Mouse (Mus musculus) small intestine, adult 2 months (tissue): Measurements from ENCODE around the gene Cygb. TPM values are rescaled to one million over a fixed set of nuclear protein-coding genes. Genes with fewer than 3 reads are reported as not detected.
"Not testable (repeated sequence)": the region's sequence is repeated elsewhere in the genome, so short reads cannot be mapped to it uniquely, and the experiment has no call there.

Source experiments
- H3K27ac ChIP-seq: fragments of 200-500 bp; 2 replicates; pipeline ENCODE4 v1.5.1; 2012; ENCODE audit warnings: low read depth, low read length, control low read depth, inconsistent platforms; ENCODE audit not compliant: insufficient read depth
- H3K27me3 ChIP-seq: fragments of 200-500 bp; 2 replicates; pipeline ENCODE4 v1.6.1; 2012; ENCODE audit warnings: mild to moderate bottlenecking, moderate library complexity, low read length, inconsistent platforms; ENCODE audit not compliant: control insufficient read depth, insufficient read depth
- H3K36me3 ChIP-seq: fragments of 200-500 bp; 2 replicates; pipeline ENCODE4 v1.6.1; 2012; ENCODE audit warnings: mild to moderate bottlenecking, low read length, control low read depth, inconsistent platforms; ENCODE audit not compliant: control insufficient read depth, insufficient read depth
- H3K4me1 ChIP-seq: fragments of 200-500 bp; 2 replicates; pipeline ENCODE4 v1.6.1; 2012; ENCODE audit warnings: low read length, inconsistent platforms, mixed read lengths; ENCODE audit not compliant: control insufficient read depth, insufficient read depth, insufficient read length
- H3K4me3 ChIP-seq: fragments of 200-500 bp; 2 replicates; pipeline ENCODE4 v1.5.1; 2012; ENCODE audit warnings: low read depth, mild to moderate bottlenecking, control low read depth, inconsistent platforms, low read length, moderate library complexity
- CTCF ChIP-seq: fragments of 200-500 bp; IDR thresholded peaks from 2 replicates; pipeline ENCODE4 v1.5.1; 2012; ENCODE audit warnings: low read depth, mild to moderate bottlenecking, control low read depth, inconsistent platforms, low read length, moderate library complexity, mixed read lengths; ENCODE audit not compliant: insufficient replicate concordance, insufficient read length; ENCODE audit errors: extremely low read depth
- POLR2A ChIP-seq: fragments of 200-500 bp; IDR thresholded peaks from 2 replicates; pipeline ENCODE4 v1.6.1; 2012; ENCODE audit warnings: low read depth, mild to moderate bottlenecking, control low read depth, inconsistent platforms, low read length, moderate library complexity
- WGBS: fragments of 180-500 bp; shearing (Covaris S2); methylation state at CpG from one replicate; pipeline ENCODE4 v1.1.7; 2018; 5-methylcytosine and 5-hydroxymethylcytosine counted together
- polyA plus RNA-seq: library from polyadenylated mRNA; depleted of rRNA; stranded (reverse); fragments of >200 nt; gene quantifications from 2 replicates; pipeline ENCODE4 v1.2.3, GENCODE M21; 2012

Cygb gene
- polyA plus RNA-seq, 1 experiment, result 23.7 TPM

DNA sequence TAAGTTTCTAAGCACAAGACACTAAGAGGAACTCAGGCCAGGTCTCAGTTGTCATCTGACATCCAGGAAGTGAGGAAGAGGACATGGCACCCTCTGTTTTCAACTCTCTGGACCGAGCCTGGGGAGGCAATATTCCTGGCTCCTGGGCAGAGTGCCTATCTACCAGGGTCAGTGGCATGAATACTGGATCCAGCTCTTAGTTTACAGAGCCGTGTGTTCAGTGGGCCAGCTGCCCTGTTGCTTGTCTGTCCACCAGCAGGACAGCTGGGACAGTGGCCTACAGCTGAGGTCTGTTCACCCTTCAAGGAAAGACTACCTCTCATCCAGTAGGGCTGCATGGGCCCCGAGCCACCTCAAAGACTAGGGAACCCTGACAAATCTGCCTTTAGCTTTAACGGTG, 27.0 kb upstream of the Cygb start:
- 53% methylated on average over 4 of the region's 4 CpGs for WGBS
- H3K4me3 ChIP-seq, result no peak overlapping the region
- peaks cover 20% of the 10 kb centered on the region for H3K4me1 ChIP-seq
- no peaks in the 10 kb centered on the region for H3K27me3 ChIP-seq
- peaks cover 49% of the 10 kb centered on the region for H3K36me3 ChIP-seq
- TF ChIP-seq CTCF (no peak), POLR2A (no peak)
- no peak overlapping the region for H3K27ac ChIP-seq

DNA sequence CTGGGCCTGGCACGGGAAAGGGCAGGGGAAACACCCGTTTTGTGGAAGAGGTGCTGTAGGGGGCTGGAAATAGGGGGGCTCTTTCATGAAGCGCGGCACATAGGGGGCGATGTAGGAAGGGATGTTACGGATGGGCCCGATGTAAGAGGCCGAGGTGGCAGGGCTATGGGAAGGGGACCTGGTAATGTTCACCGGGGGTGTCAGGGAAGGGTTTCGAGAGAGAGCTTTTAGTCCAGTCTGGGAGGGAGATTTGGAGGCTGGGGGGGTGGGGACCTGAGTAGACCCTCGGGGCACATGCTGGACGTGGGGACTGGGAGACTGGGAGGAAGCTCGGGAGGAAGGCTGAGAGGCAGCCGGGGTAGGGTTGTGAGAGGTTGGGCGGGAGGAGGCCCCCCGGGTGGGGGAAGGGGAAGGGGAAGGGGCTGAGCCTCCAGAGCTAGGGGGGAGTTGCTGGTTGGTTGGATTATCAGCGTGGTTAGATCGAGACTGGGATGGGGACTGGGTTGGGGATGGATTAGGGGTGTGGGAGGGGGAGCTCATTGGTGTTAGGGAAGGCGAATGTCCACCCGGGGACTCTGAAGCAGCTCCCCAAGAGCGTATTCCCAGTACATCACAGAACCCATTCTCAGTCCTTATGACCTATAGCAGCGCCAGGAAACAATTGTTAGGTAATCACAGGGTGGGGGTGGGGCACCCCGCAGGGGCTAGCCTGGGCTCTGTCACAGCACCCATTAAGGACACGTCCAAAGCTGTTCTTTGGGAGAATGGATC, 26.4 kb upstream of the Cygb start:
- WGBS, result 83% methylated on average over 24 of the region's 24 CpGs
- H3K36me3 ChIP-seq, result peaks cover 49% of the 10 kb centered on the region
- H3K4me1 ChIP-seq, result peaks cover 20% of the 10 kb centered on the region
- no peak overlapping the region for H3K4me3 ChIP-seq
- no peak for TF ChIP-seq POLR2A
- no peak for TF ChIP-seq CTCF
- H3K27me3 ChIP-seq, result no peaks in the 10 kb centered on the region
- H3K27ac ChIP-seq, result no peak overlapping the region

DNA sequence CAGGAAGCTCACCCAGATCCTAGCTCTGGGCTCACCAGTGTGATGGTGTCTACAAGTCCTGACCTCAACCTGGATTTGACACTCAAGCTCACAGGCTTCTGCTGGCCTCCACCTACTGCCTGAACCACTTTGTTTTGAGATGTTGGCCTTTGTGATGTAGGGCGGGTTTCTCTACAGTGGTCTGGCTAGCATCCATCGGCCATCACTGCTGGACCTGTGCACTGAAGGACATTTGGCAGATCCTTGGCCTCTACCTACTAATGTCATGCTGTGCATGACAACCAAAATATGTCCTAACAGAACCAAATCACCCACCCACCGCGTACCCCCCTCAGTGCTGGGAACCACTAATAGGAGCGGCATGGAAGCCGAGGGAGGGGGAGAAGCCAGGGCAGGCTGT, 25.0 kb upstream of the Cygb start:
- H3K27ac ChIP-seq, result no peak overlapping the region
- peaks cover 21% of the 10 kb centered on the region for H3K4me1 ChIP-seq
- TF ChIP-seq CTCF (no peak), POLR2A (no peak)
- no peaks in the 10 kb centered on the region for H3K27me3 ChIP-seq
- peaks cover 55% of the 10 kb centered on the region for H3K36me3 ChIP-seq
- WGBS, result 90% methylated on average over 6 of the region's 6 CpGs
- no peak overlapping the region for H3K4me3 ChIP-seq

DNA sequence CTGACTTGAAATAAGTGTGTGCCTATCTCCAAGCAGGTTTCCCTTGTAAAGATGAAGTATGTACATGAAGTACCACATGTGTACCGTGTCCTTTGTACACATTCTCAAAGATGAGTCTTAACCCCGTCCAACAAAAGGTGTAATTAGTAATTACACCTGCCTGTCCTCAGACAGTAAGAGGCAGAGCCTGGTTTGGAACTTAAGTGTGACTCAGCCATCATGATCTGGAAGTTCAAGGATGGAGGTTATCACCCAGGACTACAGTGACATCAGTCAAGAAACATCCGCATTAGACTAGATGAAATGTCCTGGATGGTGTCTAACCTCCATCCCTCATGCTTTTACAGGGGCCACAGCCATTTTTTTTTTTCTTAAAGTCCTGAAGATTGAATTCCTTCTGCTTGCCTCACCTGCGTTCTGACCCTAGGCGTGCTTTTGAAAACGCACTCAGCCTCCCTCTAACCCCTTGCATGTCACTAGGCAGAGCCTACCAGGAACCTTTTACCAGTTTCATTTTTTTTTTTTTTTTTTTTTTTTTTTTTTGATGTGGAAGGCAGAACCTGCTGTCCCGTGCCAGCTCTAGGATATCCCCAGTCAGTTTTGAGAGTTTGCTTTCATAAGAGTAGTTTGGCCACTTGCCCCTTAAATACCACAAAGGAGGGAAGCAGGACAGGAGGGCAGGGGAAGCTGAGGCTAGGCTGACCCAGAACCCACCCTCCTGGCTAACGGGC, 23.8 kb upstream of the Cygb start:
- 58% methylated on average over 8 of the region's 8 CpGs for WGBS
- Histone ChIP-seq H3K27me3 (no peaks in the 10 kb centered on the region), H3K27ac (no peak overlapping the region), H3K4me1 (peaks cover 20% of the 10 kb centered on the region), H3K4me3 (no peak overlapping the region), H3K36me3 (peaks cover 61% of the 10 kb centered on the region)
- TF ChIP-seq CTCF, result no peak
- TF ChIP-seq POLR2A, result no peak

DNA sequence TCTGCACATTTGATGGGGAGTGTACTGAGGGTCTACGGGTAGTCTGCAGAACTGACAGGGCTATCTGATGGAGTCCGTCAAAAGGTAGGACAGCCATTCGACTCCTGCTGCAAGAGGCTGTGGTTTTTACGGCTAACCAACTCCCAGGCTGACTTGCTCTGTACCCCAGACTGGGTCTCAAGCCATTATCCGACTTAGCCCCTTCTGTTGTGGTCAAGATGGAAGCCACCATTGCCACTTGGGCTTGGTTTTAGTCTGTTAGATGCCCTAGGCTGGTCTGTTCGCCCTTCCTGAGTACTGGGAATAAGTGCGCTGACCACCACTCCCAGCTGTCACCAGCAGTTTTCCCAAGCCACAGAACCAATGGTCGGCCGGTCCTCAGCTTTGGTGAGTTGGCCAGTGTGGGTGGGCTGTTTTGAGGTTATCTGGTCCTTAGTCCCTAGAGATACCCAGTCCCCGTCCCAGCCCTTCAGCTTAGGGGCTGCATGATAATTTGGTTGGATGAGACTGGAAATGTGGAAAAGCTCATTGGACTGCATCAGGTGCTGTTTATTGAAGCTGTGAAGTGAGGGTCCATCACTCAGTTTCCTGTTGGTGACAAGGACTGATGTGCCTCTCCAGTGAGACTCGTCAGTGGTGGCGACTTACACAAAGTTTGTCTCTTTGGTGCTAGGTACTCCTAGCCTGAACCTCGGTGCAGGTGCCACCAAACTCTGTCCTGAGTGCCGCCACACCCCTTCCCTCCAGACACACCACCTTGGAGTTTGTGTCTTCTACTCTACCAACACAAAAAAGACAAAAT, 22.3 kb upstream of the Cygb start:
- Histone ChIP-seq H3K4me3 (no peak overlapping the region), H3K36me3 (peaks cover 59% of the 10 kb centered on the region), H3K4me1 (peaks cover 17% of the 10 kb centered on the region), H3K27ac (no peak overlapping the region), H3K27me3 (no peaks in the 10 kb centered on the region)
- TF ChIP-seq CTCF (no peak), POLR2A (no peak)
- WGBS, result 78% methylated on average over 14 of the region's 14 CpGs

DNA sequence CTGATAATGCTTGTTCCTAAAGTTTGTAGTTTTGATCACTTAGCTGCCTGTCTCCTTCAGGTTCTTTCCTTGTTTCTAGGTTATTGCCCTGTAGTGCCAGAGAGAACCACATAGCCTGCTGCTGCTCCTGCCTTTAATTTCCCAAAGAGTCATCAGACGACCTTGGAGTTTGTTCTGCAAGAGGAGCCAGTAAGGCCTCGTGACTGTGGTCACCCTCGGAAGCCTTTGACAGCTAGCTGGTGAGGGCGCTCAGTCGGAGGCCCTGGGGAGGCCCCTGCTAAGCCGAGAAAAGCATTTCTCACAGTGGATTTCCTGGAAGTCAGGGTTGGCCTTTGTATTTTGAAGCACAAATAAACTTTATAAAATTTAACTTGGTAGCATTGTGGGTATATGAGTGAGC, 21.3 kb upstream of the Cygb start:
- not testable (repeated sequence) for H3K27me3 ChIP-seq, H3K27ac ChIP-seq, H3K4me3 ChIP-seq
- WGBS, result 30% methylated on average over 6 of the region's 6 CpGs
- H3K4me1 ChIP-seq, result peaks cover 17% of the 10 kb centered on the region
- peaks cover 54% of the 10 kb centered on the region for H3K36me3 ChIP-seq
